Mouse (Mus musculus): Measurements from ENCODE around the gene Lhpp.

DNA sequence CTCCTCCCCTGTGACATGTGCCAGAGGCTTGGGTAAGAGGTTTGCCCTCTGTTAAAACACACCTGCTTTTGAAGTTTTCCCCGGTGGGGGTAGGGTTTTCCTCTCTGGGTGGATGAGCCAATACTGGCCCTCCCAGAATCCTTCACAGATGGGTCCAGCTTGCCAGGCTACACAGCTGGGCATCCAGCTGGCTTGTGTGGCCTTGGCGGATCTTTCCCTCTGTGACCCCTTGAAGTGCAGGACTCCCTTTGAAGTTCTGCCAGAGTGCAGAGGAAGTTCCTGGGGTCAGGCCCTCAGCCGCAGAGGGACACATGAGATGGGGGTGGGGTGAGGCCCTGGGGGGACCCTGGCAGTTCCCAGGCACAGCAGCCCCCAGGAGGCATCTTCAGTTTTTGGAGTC lies 4.9 kb downstream of the Lhpp start:
- TF ChIP-seq EP300 (IDR thresholded peaks at IDR 0.05; ENCODE audit: low read depth) (no peak), CTCF (IDR thresholded peaks at IDR 0.05; ENCODE audit: low read depth) (no peak)
